Mouse (Mus musculus): ENCODE measurements at regions not wholly inside any gene's neighbourhood (a gene's known extent, or its start where the extent isn't known, plus 50 kb on each side); places are given as distances from the start of the nearest gene placed in this dataset.
"Not testable (repeated sequence)": the region's sequence is repeated elsewhere in the genome, so short reads cannot be mapped to it uniquely, and the experiment has no call there.

- TF ChIP-seq POU5F1 (IDR thresholded peaks at IDR 0.05; ENCODE audit: borderline replicate concordance, low read length); CTCF (conservative IDR thresholded peaks at IDR 0.05; ENCODE audit: low read length); NANOG (IDR thresholded peaks at IDR 0.05; ENCODE audit: borderline replicate concordance, low read length): not testable (repeated sequence)
Observed at GRCm38 (mm10) chr7:87100377-87100776, 104.5 kb downstream of the Vmn2r79 start.

Data from E14TG2a.4 (cell line).